Mouse (Mus musculus) megakaryocyte, embryonic 14.5 days (primary cell): ENCODE measurements at regions not wholly inside any gene's neighbourhood (a gene's known extent, or its start where the extent isn't known, plus 50 kb on each side); places are given as distances from the start of the nearest gene placed in this dataset.

Source experiments
- FLI1 ChIP-seq: IDR thresholded peaks from 2 replicates; pipeline ENCODE4 v1.6.1; 2012; ENCODE audit warnings: low read length, inconsistent platforms, mixed read lengths
- GATA1 ChIP-seq: IDR thresholded peaks from 3 replicates; pipeline ENCODE4 v1.6.1; 2012; ENCODE audit warnings: mixed read lengths, low read length, inconsistent platforms, borderline replicate concordance

GRCm38 (mm10) chr9:31567029-31567428, 102.8 kb upstream of the Tmem45b start:
- no peak for TF ChIP-seq GATA1
- no peak for TF ChIP-seq FLI1
